Mouse (Mus musculus): Measurements from ENCODE around the gene Olfr155. TPM values are rescaled to one million over a fixed set of nuclear protein-coding genes. Genes with fewer than 3 reads are reported as not detected.

Olfr155 gene
- polyA plus RNA-seq, 1 experiment from 2014 or later: not detected

- no peak overlapping the region for H3K4me2 ChIP-seq (replicated peaks; ENCODE audit: low read depth, low read length)
- H3K9me3 ChIP-seq (ENCODE audit: control insufficient read depth, low read length): no peaks in the 10 kb centered on the region
- no peak for DNase-seq (ENCODE audit: low spot score)
- ATAC-seq (ENCODE audit: low FRiP score): no peak
- no peaks in the 10 kb centered on the region for H3K27me3 ChIP-seq (ENCODE audit: control insufficient read depth, insufficient read depth, low read length)
- H3K4me3 ChIP-seq (ENCODE audit: low read depth, low read length): no peak overlapping the region
- H3K36me3 ChIP-seq (ENCODE audit: control insufficient read depth, insufficient read depth, low read length): no peaks in the 10 kb centered on the region
- no peak overlapping the region for H3K27ac ChIP-seq (ENCODE audit: low read depth, low read length)
- no peaks in the 10 kb centered on the region; the same call in 1 of the 2 replicates for H3K4me1 ChIP-seq (replicated peaks; ENCODE audit: control insufficient read depth, insufficient read depth, low read length)
- no peak overlapping the region for H3K9ac ChIP-seq (ENCODE audit: low read depth, low read length)
- WGBS: 90% methylated on average over 1 of the region's 1 CpGs
Observed at GRCm38 (mm10) chr4:43877230-43877629, 25.9 kb downstream of the Olfr155 start.

- H3K9me3 ChIP-seq (ENCODE audit: control insufficient read depth, low read length): no peaks in the 10 kb centered on the region
- H3K9ac ChIP-seq (ENCODE audit: low read depth, low read length): no peak overlapping the region
- WGBS: 54% methylated on average over 5 of the region's 5 CpGs
- no peaks in the 10 kb centered on the region for H3K27me3 ChIP-seq (ENCODE audit: control insufficient read depth, insufficient read depth, low read length)
- ATAC-seq (ENCODE audit: low FRiP score) (no peak), DNase-seq (ENCODE audit: low spot score) (no peak)
- H3K4me2 ChIP-seq (replicated peaks; ENCODE audit: low read depth, low read length): no peak overlapping the region
- H3K4me1 ChIP-seq (replicated peaks; ENCODE audit: control insufficient read depth, insufficient read depth, low read length): no peaks in the 10 kb centered on the region; the same call in 1 of the 2 replicates
- H3K27ac ChIP-seq (ENCODE audit: low read depth, low read length): no peak overlapping the region
- H3K36me3 ChIP-seq (ENCODE audit: control insufficient read depth, insufficient read depth, low read length): no peaks in the 10 kb centered on the region
- H3K4me3 ChIP-seq (ENCODE audit: low read depth, low read length): no peak overlapping the region
Observed at GRCm38 (mm10) chr4:43878121-43878776, 26.9 kb downstream of the Olfr155 start.

GRCm38 (mm10) chr4:43879566-43879965 lies 28.2 kb downstream of the Olfr155 start:
- Histone ChIP-seq H3K4me1 (replicated peaks; ENCODE audit: control insufficient read depth, insufficient read depth, low read length) (no peaks in the 10 kb centered on the region; the same call in 1 of the 2 replicates), H3K27me3 (ENCODE audit: control insufficient read depth, insufficient read depth, low read length) (no peaks in the 10 kb centered on the region), H3K27ac (ENCODE audit: low read depth, low read length) (no peak overlapping the region), H3K4me2 (replicated peaks; ENCODE audit: low read depth, low read length) (no peak overlapping the region), H3K4me3 (ENCODE audit: low read depth, low read length) (no peak overlapping the region), H3K36me3 (ENCODE audit: control insufficient read depth, insufficient read depth, low read length) (no peaks in the 10 kb centered on the region), H3K9me3 (ENCODE audit: control insufficient read depth, low read length) (no peaks in the 10 kb centered on the region), H3K9ac (ENCODE audit: low read depth, low read length) (no peak overlapping the region)
- DNase-seq (ENCODE audit: low spot score) (no peak), ATAC-seq (ENCODE audit: low FRiP score) (no peak)
- WGBS: 81% methylated on average over 6 of the region's 6 CpGs

- H3K4me2 ChIP-seq (replicated peaks; ENCODE audit: low read depth, low read length): no peak overlapping the region
- no peak overlapping the region for H3K4me3 ChIP-seq (ENCODE audit: low read depth, low read length)
- H3K27me3 ChIP-seq (ENCODE audit: control insufficient read depth, insufficient read depth, low read length): no peaks in the 10 kb centered on the region
- ATAC-seq (ENCODE audit: low FRiP score): no peak
- no peaks in the 10 kb centered on the region for H3K36me3 ChIP-seq (ENCODE audit: control insufficient read depth, insufficient read depth, low read length)
- WGBS: 44% methylated on average over 4 of the region's 4 CpGs
- DNase-seq (ENCODE audit: low spot score): no peak
- no peak overlapping the region for H3K27ac ChIP-seq (ENCODE audit: low read depth, low read length)
- H3K4me1 ChIP-seq (replicated peaks; ENCODE audit: control insufficient read depth, insufficient read depth, low read length): no peaks in the 10 kb centered on the region
- H3K9ac ChIP-seq (ENCODE audit: low read depth, low read length): no peak overlapping the region
- H3K9me3 ChIP-seq (ENCODE audit: control insufficient read depth, low read length): no peaks in the 10 kb centered on the region
Observed at GRCm38 (mm10) chr4:43884196-43884595, 32.8 kb downstream of the Olfr155 start.

GRCm38 (mm10) chr4:43891247-43891646 lies 39.9 kb downstream of the Olfr155 start:
- H3K9me3 ChIP-seq (ENCODE audit: control insufficient read depth, low read length): no peaks in the 10 kb centered on the region
- no peaks in the 10 kb centered on the region for H3K4me1 ChIP-seq (replicated peaks; ENCODE audit: control insufficient read depth, insufficient read depth, low read length)
- no peaks in the 10 kb centered on the region for H3K27me3 ChIP-seq (ENCODE audit: control insufficient read depth, insufficient read depth, low read length)
- DNase-seq (ENCODE audit: low spot score) (no peak), ATAC-seq (ENCODE audit: low FRiP score) (no peak)
- H3K36me3 ChIP-seq (ENCODE audit: control insufficient read depth, insufficient read depth, low read length): no peaks in the 10 kb centered on the region
- 94% methylated on average over 3 of the region's 3 CpGs for WGBS
- no peak overlapping the region for H3K9ac ChIP-seq (ENCODE audit: low read depth, low read length)
- H3K27ac ChIP-seq (ENCODE audit: low read depth, low read length): no peak overlapping the region
- no peak overlapping the region for H3K4me3 ChIP-seq (ENCODE audit: low read depth, low read length)
- no peak overlapping the region for H3K4me2 ChIP-seq (replicated peaks; ENCODE audit: low read depth, low read length)

DNA sequence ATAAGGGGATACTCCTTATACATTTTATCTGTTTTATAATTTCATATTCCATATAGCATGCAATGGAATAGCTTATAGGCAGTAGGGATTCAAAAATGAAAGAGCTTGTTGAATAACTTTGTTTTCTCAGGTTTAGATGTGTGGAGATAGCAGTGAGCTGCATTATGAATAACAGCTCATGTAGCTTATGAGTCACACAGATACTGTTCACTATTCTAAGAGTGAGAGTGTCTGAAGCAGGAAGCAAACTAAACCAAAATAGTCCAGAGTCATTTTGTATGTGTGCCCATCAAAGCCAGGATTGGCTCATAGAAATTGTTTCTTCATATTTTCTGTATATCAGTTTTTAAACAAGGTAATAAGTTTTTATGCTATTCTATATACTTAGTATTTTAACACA lies 45.8 kb downstream of the Olfr155 start:
- H3K27ac ChIP-seq (ENCODE audit: low read depth, low read length): no peak overlapping the region
- no peak overlapping the region for H3K9ac ChIP-seq (ENCODE audit: low read depth, low read length)
- no peak for ATAC-seq (ENCODE audit: low FRiP score)
- H3K4me1 ChIP-seq (replicated peaks; ENCODE audit: control insufficient read depth, insufficient read depth, low read length): no peaks in the 10 kb centered on the region
- no peak overlapping the region for H3K4me2 ChIP-seq (replicated peaks; ENCODE audit: low read depth, low read length)
- H3K36me3 ChIP-seq (ENCODE audit: control insufficient read depth, insufficient read depth, low read length): no peaks in the 10 kb centered on the region
- no peak for DNase-seq (ENCODE audit: low spot score)
- H3K9me3 ChIP-seq (ENCODE audit: control insufficient read depth, low read length): no peaks in the 10 kb centered on the region
- H3K27me3 ChIP-seq (ENCODE audit: control insufficient read depth, insufficient read depth, low read length): no peaks in the 10 kb centered on the region
- H3K4me3 ChIP-seq (ENCODE audit: low read depth, low read length): no peak overlapping the region

DNA sequence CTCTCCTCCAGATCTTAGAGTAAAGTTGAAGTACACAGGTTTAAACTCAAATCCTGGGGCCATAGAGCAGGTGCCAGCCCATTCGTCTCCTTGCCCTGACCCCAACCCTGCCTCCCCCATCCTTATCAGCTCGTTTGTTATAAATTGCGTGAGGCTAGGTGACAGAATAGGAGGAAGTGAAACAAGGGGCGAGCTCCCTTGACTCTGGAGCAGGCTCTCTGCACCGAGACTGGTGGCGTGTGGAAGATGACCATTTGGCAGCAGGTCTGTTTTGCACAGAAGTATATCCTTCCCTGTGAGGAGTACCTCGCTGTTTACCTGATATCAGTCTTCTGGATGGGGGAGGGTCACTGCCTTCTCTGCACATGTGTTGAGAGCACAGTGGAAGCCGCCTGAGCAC lies 47.8 kb downstream of the Olfr155 start:
- no peak overlapping the region for H3K27ac ChIP-seq (ENCODE audit: low read depth, low read length)
- no peaks in the 10 kb centered on the region for H3K27me3 ChIP-seq (ENCODE audit: control insufficient read depth, insufficient read depth, low read length)
- H3K4me2 ChIP-seq (replicated peaks; ENCODE audit: low read depth, low read length): no peak overlapping the region
- no peak for ATAC-seq (ENCODE audit: low FRiP score)
- DNase-seq (ENCODE audit: low spot score): no peak
- H3K4me3 ChIP-seq (ENCODE audit: low read depth, low read length): no peak overlapping the region
- H3K9me3 ChIP-seq (ENCODE audit: control insufficient read depth, low read length): no peaks in the 10 kb centered on the region
- 76% methylated on average over 8 of the region's 8 CpGs for WGBS
- H3K9ac ChIP-seq (ENCODE audit: low read depth, low read length): no peak overlapping the region
- no peaks in the 10 kb centered on the region for H3K36me3 ChIP-seq (ENCODE audit: control insufficient read depth, insufficient read depth, low read length)
- no peaks in the 10 kb centered on the region for H3K4me1 ChIP-seq (replicated peaks; ENCODE audit: control insufficient read depth, insufficient read depth, low read length)

GRCm38 (mm10) chr4:43903690-43904089 lies 52.3 kb downstream of the Olfr155 start:
- Histone ChIP-seq H3K27ac (ENCODE audit: low read depth, low read length) (no peak overlapping the region), H3K9ac (ENCODE audit: low read depth, low read length) (no peak overlapping the region), H3K27me3 (ENCODE audit: control insufficient read depth, insufficient read depth, low read length) (no peaks in the 10 kb centered on the region), H3K4me3 (ENCODE audit: low read depth, low read length) (no peak overlapping the region), H3K36me3 (ENCODE audit: control insufficient read depth, insufficient read depth, low read length) (no peaks in the 10 kb centered on the region), H3K4me2 (replicated peaks; ENCODE audit: low read depth, low read length) (no peak overlapping the region), H3K9me3 (ENCODE audit: control insufficient read depth, low read length) (no peaks in the 10 kb centered on the region), H3K4me1 (replicated peaks; ENCODE audit: control insufficient read depth, insufficient read depth, low read length) (no peaks in the 10 kb centered on the region)
- no peak for ATAC-seq (ENCODE audit: low FRiP score)
- WGBS: 80% methylated on average over 7 of the region's 7 CpGs
- DNase-seq (ENCODE audit: low spot score): no peak

DNA sequence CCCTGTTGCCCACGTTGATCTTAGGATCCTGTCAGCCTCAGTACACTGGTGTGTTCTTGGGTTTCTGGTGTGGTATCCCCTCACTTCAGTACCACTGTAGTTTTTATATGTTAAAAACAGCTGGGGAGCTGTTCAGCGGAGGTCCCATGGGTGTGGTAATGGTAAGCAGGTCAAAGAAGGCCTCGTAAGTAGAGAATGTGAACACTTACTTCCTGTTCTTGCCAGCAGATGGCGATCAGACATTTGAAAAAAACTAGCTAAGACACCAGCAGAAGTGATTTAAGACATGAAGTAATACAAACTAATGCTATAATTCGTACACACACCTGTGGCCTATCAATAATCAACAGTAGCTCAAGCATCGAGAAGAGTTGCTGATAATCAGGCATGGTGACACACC lies 55.1 kb downstream of the Olfr155 start:
- Histone ChIP-seq H3K9ac (ENCODE audit: low read depth, low read length) (no peak overlapping the region), H3K4me1 (replicated peaks; ENCODE audit: control insufficient read depth, insufficient read depth, low read length) (no peaks in the 10 kb centered on the region), H3K36me3 (ENCODE audit: control insufficient read depth, insufficient read depth, low read length) (no peaks in the 10 kb centered on the region), H3K27ac (ENCODE audit: low read depth, low read length) (no peak overlapping the region), H3K4me2 (replicated peaks; ENCODE audit: low read depth, low read length) (no peak overlapping the region), H3K27me3 (ENCODE audit: control insufficient read depth, insufficient read depth, low read length) (no peaks in the 10 kb centered on the region), H3K9me3 (ENCODE audit: control insufficient read depth, low read length) (no peaks in the 10 kb centered on the region), H3K4me3 (ENCODE audit: low read depth, low read length) (no peak overlapping the region)
- DNase-seq (ENCODE audit: low spot score) (peak; percentile 65), ATAC-seq (ENCODE audit: low FRiP score) (no peak)
- WGBS: 35% methylated on average over 6 of the region's 6 CpGs

Data from hindbrain, embryonic 11.5 days (tissue).